Mouse (Mus musculus): ENCODE data around the gene Setmar.
"Not testable (repeated sequence)": the region's sequence is repeated elsewhere in the genome, so short reads cannot be mapped to it uniquely, and the experiment has no call there.

The Setmar gene

GRCm38 (mm10) chr6:108064918-108065526 lies at the start of gene Setmar:
TSS of gene Setmar (plus strand) at chr6:108065045.
- CTCF ChIA-PET, result interaction anchor here (0.6 to 1.0 kb wide), 4 partner anchors 33 to 720 kb away, joined by 3 to 21 read pairs (median 4); no protein-coding TSS in a partner anchor

GRCm38 (mm10) chr6:108021646-108022045 lies 43.2 kb upstream of the Setmar start:
- CTCF ChIA-PET, result no interaction called here

GRCm38 (mm10) chr6:108055041-108055440 lies 9.8 kb upstream of the Setmar start:
- CTCF ChIA-PET, result not testable (repeated sequence)

GRCm38 (mm10) chr6:108055946-108056345 lies 8.9 kb upstream of the Setmar start:
- CTCF ChIA-PET, result no interaction called here

- CTCF ChIA-PET, result no interaction called here
Observed at GRCm38 (mm10) chr6:108057353-108057752, 7.5 kb upstream of the Setmar start.

GRCm38 (mm10) chr6:108058066-108058465 lies 6.8 kb upstream of the Setmar start:
- CTCF ChIA-PET, result interaction anchor here (0.7 kb wide), 1 partner anchor 9 kb away, joined by 3 read pairs; no protein-coding TSS in a partner anchor

- CTCF ChIA-PET, result no interaction called here
Observed at GRCm38 (mm10) chr6:108061121-108061520, 3.7 kb upstream of the Setmar start.

GRCm38 (mm10) chr6:108065583-108065982 lies 738 bp downstream of the Setmar start:
- CTCF ChIA-PET, result interaction anchor here (0.6 to 1.0 kb wide), 4 partner anchors 32 to 719 kb away, joined by 3 to 21 read pairs (median 4); no protein-coding TSS in a partner anchor

- CTCF ChIA-PET, result no interaction called here
Observed at GRCm38 (mm10) chr6:108070947-108071346, 6.1 kb downstream of the Setmar start.

GRCm38 (mm10) chr6:108073071-108073470 lies 8.2 kb downstream of the Setmar start:
- CTCF ChIA-PET, result no interaction called here

GRCm38 (mm10) chr6:108073931-108074330 lies 9.1 kb downstream of the Setmar start:
- CTCF ChIA-PET, result no interaction called here

- CTCF ChIA-PET, result no interaction called here
Observed at GRCm38 (mm10) chr6:108074624-108075023, 9.8 kb downstream of the Setmar start.

GRCm38 (mm10) chr6:108075857-108076256 lies 11.0 kb downstream of the Setmar start:
- CTCF ChIA-PET, result no interaction called here

GRCm38 (mm10) chr6:108091296-108091695 lies 26.5 kb downstream of the Setmar start:
- CTCF ChIA-PET, result no interaction called here

GRCm38 (mm10) chr6:108092646-108093045 lies 27.8 kb downstream of the Setmar start:
- CTCF ChIA-PET, result no interaction called here

- CTCF ChIA-PET, result no interaction called here
Observed at GRCm38 (mm10) chr6:108093449-108093848, 28.6 kb downstream of the Setmar start.

GRCm38 (mm10) chr6:108095445-108095844 lies 30.6 kb downstream of the Setmar start:
- CTCF ChIA-PET, result no interaction called here

GRCm38 (mm10) chr6:108098171-108098845 lies 33.5 kb downstream of the Setmar start:
- CTCF ChIA-PET, result interaction anchor here (0.7 to 1.3 kb wide), 3 partner anchors 11 to 311 kb away, joined by 4 to 5 read pairs (median 5); no protein-coding TSS in a partner anchor

- CTCF ChIA-PET, result interaction anchor here (1.3 kb wide), 1 partner anchor 310 kb away, joined by 4 read pairs; no protein-coding TSS in a partner anchor
Observed at GRCm38 (mm10) chr6:108098846-108099217, 34.0 kb downstream of the Setmar start.

GRCm38 (mm10) chr6:108101936-108102830 lies 37.3 kb downstream of the Setmar start:
- CTCF ChIA-PET, result no interaction called here

- CTCF ChIA-PET, result interaction anchor here (0.5 kb wide), 1 partner anchor 236 kb away, joined by 7 read pairs; no protein-coding TSS in a partner anchor
Observed at GRCm38 (mm10) chr6:108107376-108107775, 42.5 kb downstream of the Setmar start.

- CTCF ChIA-PET, result interaction anchor here (0.6 kb wide), 1 partner anchor 646 kb away, joined by 3 read pairs; no protein-coding TSS in a partner anchor
Observed at GRCm38 (mm10) chr6:108110336-108110735, 45.5 kb downstream of the Setmar start.
